Mouse (Mus musculus) spleen, adult 2 months (tissue): Measurements from ENCODE around the gene Tor2a.

Experiments
- CTCF ChIP-seq: fragments of 200-500 bp; IDR thresholded peaks from 2 replicates; pipeline ENCODE4 v1.5.1; 2011; ENCODE audit warnings: mild to moderate bottlenecking, inconsistent platforms; ENCODE audit not compliant: insufficient read depth, insufficient read length, insufficient replicate concordance; ENCODE audit errors: extremely low read depth
- POLR2A ChIP-seq: fragments of 200-500 bp; IDR thresholded peaks from 2 replicates; pipeline ENCODE4 v1.6.1; 2011; ENCODE audit warnings: low read depth, low read length, inconsistent platforms

- TF ChIP-seq POLR2A (no peak), CTCF (no peak)
Measured at GRCm38 (mm10) chr2:32788581-32788980, 31.5 kb downstream of the Tor2a start.
